Mouse (Mus musculus): ENCODE measurements at regions not wholly inside any gene's neighbourhood (a gene's known extent, or its start where the extent isn't known, plus 50 kb on each side); places are given as distances from the start of the nearest gene placed in this dataset.
"Not testable (repeated sequence)": the region's sequence is repeated elsewhere in the genome, so short reads cannot be mapped to it uniquely, and the experiment has no call there.

GRCm38 (mm10) chr19:51727665-51728064 is 536.4 kb upstream of the Ins1 start:
- no peak for DNase-seq

- DNase-seq = peak; percentile 4
Observed at GRCm38 (mm10) chr19:51740071-51740470, 524.0 kb upstream of the Ins1 start.

- DNase-seq = no peak
Observed at GRCm38 (mm10) chr19:51741026-51741425, 523.1 kb upstream of the Ins1 start.

GRCm38 (mm10) chr19:51742211-51742610 is 521.9 kb upstream of the Ins1 start:
- not testable (repeated sequence) for DNase-seq

GRCm38 (mm10) chr19:51773819-51774579 is 490.1 kb upstream of the Ins1 start:
- DNase-seq = peak; percentile 1
